Mouse (Mus musculus) thymus, postnatal 25 days (tissue): ENCODE measurements around the gene Tomm34.
"Not testable (repeated sequence)": the region's sequence is repeated elsewhere in the genome, so short reads cannot be mapped to it uniquely, and the experiment has no call there.

Experiments used
- DNase-seq: peaks from one replicate; pipeline ENCODE4 v3.0.0; 2022

Tomm34 gene

GRCm38 (mm10) chr2:164075088-164075487, 4.1 kb upstream of the Tomm34 start:
- DNase-seq = peak; percentile 64

- peak; percentile 99 for DNase-seq
Observed at GRCm38 (mm10) chr2:164073918-164074578, 3.1 kb upstream of the Tomm34 start.

GRCm38 (mm10) chr2:164073120-164073519, 2.2 kb upstream of the Tomm34 start:
- no peak for DNase-seq

GRCm38 (mm10) chr2:164072109-164072508, 1.1 kb upstream of the Tomm34 start:
- no peak for DNase-seq

GRCm38 (mm10) chr2:164071437-164071820, 460 bp upstream of the Tomm34 start:
- not testable (repeated sequence) for DNase-seq

GRCm38 (mm10) chr2:164070142-164070764, 716 bp downstream of the Tomm34 start, which contains the start of gene Stk4:
TSS of gene Stk4 (plus strand) at chr2:164070322.
- DNase-seq = peak; percentile 67

GRCm38 (mm10) chr2:164059634-164060235, 11.2 kb downstream of the Tomm34 start:
- no peak for DNase-seq

- peak; percentile 41 for DNase-seq
Observed at GRCm38 (mm10) chr2:164054671-164055070, 16.3 kb downstream of the Tomm34 start.

GRCm38 (mm10) chr2:164053767-164054166, 17.2 kb downstream of the Tomm34 start:
- DNase-seq = no peak

GRCm38 (mm10) chr2:164047197-164047690, 23.7 kb downstream of the Tomm34 start:
- peak; percentile 58 for DNase-seq

GRCm38 (mm10) chr2:164041523-164041922, 29.4 kb downstream of the Tomm34 start:
- no peak for DNase-seq

- DNase-seq = no peak
Observed at GRCm38 (mm10) chr2:164040949-164041348, 30.0 kb downstream of the Tomm34 start.

- no peak for DNase-seq
Observed at GRCm38 (mm10) chr2:164038407-164039028, 32.5 kb downstream of the Tomm34 start.

GRCm38 (mm10) chr2:164036520-164037019, 34.4 kb downstream of the Tomm34 start:
- DNase-seq = peak; percentile 39

- no peak for DNase-seq
Observed at GRCm38 (mm10) chr2:164032973-164033372, 38.0 kb downstream of the Tomm34 start.

GRCm38 (mm10) chr2:164031147-164031546, 39.8 kb downstream of the Tomm34 start:
- DNase-seq = no peak

GRCm38 (mm10) chr2:164025150-164025549, 45.8 kb downstream of the Tomm34 start, which contains the start of gene Pabpc1l:
TSS of gene Pabpc1l (plus strand) at chr2:164025450.
- no peak for DNase-seq

GRCm38 (mm10) chr2:164022104-164022503, 48.9 kb downstream of the Tomm34 start:
- no peak for DNase-seq

GRCm38 (mm10) chr2:164019943-164020342, 51.0 kb downstream of the Tomm34 start:
- no peak for DNase-seq

GRCm38 (mm10) chr2:164018910-164019309, 52.1 kb downstream of the Tomm34 start:
- DNase-seq = no peak

GRCm38 (mm10) chr2:164015304-164015703, 55.7 kb downstream of the Tomm34 start:
- DNase-seq = no peak

GRCm38 (mm10) chr2:164010944-164011343, 60.0 kb downstream of the Tomm34 start:
- DNase-seq = no peak

GRCm38 (mm10) chr2:164010496-164010895, 60.5 kb downstream of the Tomm34 start:
- DNase-seq = no peak
